Mouse (Mus musculus): ENCODE measurements at regions not wholly inside any gene's neighbourhood (a gene's known extent, or its start where the extent isn't known, plus 50 kb on each side); places are given as distances from the start of the nearest gene placed in this dataset.
A peak's percentile ranks its signal among the peaks of the same experiment; 100 is the strongest.

GRCm38 (mm10) chr2:146565693-146566092 is 53.5 kb upstream of the Ralgapa2 start:
- no peaks in the 10 kb centered on the region for H3K27me3 ChIP-seq (replicated peaks)
- no peaks in the 10 kb centered on the region for H3K36me3 ChIP-seq
- ATAC-seq (ENCODE audit: insufficient read depth, low FRiP score, low read depth), result no peak
- 38% methylated on average over 6 of the region's 6 CpGs for WGBS
- H3K4me2 ChIP-seq, result no peak overlapping the region
- no peak overlapping the region for H3K9ac ChIP-seq
- no peaks in the 10 kb centered on the region for H3K9me3 ChIP-seq
- H3K27ac ChIP-seq, result no peak overlapping the region
- no peak overlapping the region for H3K4me3 ChIP-seq (replicated peaks)
- H3K4me1 ChIP-seq, result no peaks in the 10 kb centered on the region

GRCm38 (mm10) chr2:146568171-146568842 is 56.2 kb upstream of the Ralgapa2 start:
- H3K27me3 ChIP-seq (replicated peaks), result no peaks in the 10 kb centered on the region
- no peaks in the 10 kb centered on the region for H3K4me1 ChIP-seq
- H3K4me3 ChIP-seq (replicated peaks), result no peak overlapping the region
- H3K27ac ChIP-seq, result no peak overlapping the region
- no peak overlapping the region for H3K4me2 ChIP-seq
- no peak overlapping the region for H3K9ac ChIP-seq
- WGBS, result 59% methylated on average over 11 of the region's 11 CpGs
- H3K9me3 ChIP-seq, result no peaks in the 10 kb centered on the region
- ATAC-seq (ENCODE audit: insufficient read depth, low FRiP score, low read depth), result peak; percentile 45; the same call in 1 of the 2 replicates
- no peaks in the 10 kb centered on the region for H3K36me3 ChIP-seq

GRCm38 (mm10) chr2:146571036-146571435 is 58.9 kb upstream of the Ralgapa2 start:
- Histone ChIP-seq H3K4me3 (replicated peaks) (no peak overlapping the region), H3K36me3 (no peaks in the 10 kb centered on the region), H3K27me3 (replicated peaks) (no peaks in the 10 kb centered on the region), H3K27ac (no peak overlapping the region), H3K4me1 (no peaks in the 10 kb centered on the region), H3K4me2 (no peak overlapping the region), H3K9me3 (no peaks in the 10 kb centered on the region), H3K9ac (no peak overlapping the region)
- no peak for ATAC-seq (ENCODE audit: insufficient read depth, low FRiP score, low read depth)
- WGBS, result 85% methylated on average over 11 of the region's 11 CpGs

- Histone ChIP-seq H3K36me3 (no peaks in the 10 kb centered on the region), H3K4me3 (replicated peaks) (no peak overlapping the region), H3K4me2 (no peak overlapping the region), H3K9ac (no peak overlapping the region), H3K4me1 (no peaks in the 10 kb centered on the region), H3K9me3 (no peaks in the 10 kb centered on the region), H3K27me3 (replicated peaks) (no peaks in the 10 kb centered on the region), H3K27ac (no peak overlapping the region)
- 86% methylated on average over 9 of the region's 9 CpGs for WGBS
- no peak for ATAC-seq (ENCODE audit: insufficient read depth, low FRiP score, low read depth)
These were observed 59.7 kb upstream of the Ralgapa2 start for GRCm38 (mm10) chr2:146571857-146572256.

- no peak for ATAC-seq (ENCODE audit: insufficient read depth, low FRiP score, low read depth)
- H3K4me3 ChIP-seq (replicated peaks), result no peak overlapping the region
- WGBS, result 53% methylated on average over 3 of the region's 3 CpGs
- H3K27me3 ChIP-seq (replicated peaks), result no peaks in the 10 kb centered on the region
- no peak overlapping the region for H3K4me2 ChIP-seq
- H3K4me1 ChIP-seq, result no peaks in the 10 kb centered on the region
- H3K36me3 ChIP-seq, result no peaks in the 10 kb centered on the region
- no peaks in the 10 kb centered on the region for H3K9me3 ChIP-seq
- 0 out of 2 replicates have a peak overlapping the region, but pooled peaks have one; percentile 28 for H3K27ac ChIP-seq
- H3K9ac ChIP-seq, result no peak overlapping the region
These were observed 63.6 kb upstream of the Ralgapa2 start for GRCm38 (mm10) chr2:146575610-146576297.

GRCm38 (mm10) chr2:146576298-146576905 is 64.3 kb upstream of the Ralgapa2 start:
- no peak overlapping the region for H3K4me2 ChIP-seq
- 0 out of 2 replicates have a peak, but pooled peaks have one; percentile 7 for ATAC-seq (ENCODE audit: insufficient read depth, low FRiP score, low read depth)
- 36% methylated on average over 4 of the region's 4 CpGs for WGBS

GRCm38 (mm10) chr2:146577096-146577495 is 65.0 kb upstream of the Ralgapa2 start:
- WGBS, result 44% methylated on average over 3 of the region's 3 CpGs
- H3K4me1 ChIP-seq, result no peaks in the 10 kb centered on the region
- no peak overlapping the region for H3K4me2 ChIP-seq
- no peak overlapping the region for H3K9ac ChIP-seq
- H3K27me3 ChIP-seq (replicated peaks), result no peaks in the 10 kb centered on the region
- no peaks in the 10 kb centered on the region for H3K9me3 ChIP-seq
- ATAC-seq (ENCODE audit: insufficient read depth, low FRiP score, low read depth), result peak; percentile 76; the same call in 1 of the 2 replicates
- H3K4me3 ChIP-seq (replicated peaks), result no peak overlapping the region
- H3K27ac ChIP-seq, result 0 out of 2 replicates have a peak overlapping the region, but pooled peaks have one; percentile 11
- no peaks in the 10 kb centered on the region for H3K36me3 ChIP-seq

More at GRCm38 (mm10) chr2:146576298-146576905, 64.3 kb upstream of the Ralgapa2 start:
- H3K27me3 ChIP-seq (replicated peaks), result no peaks in the 10 kb centered on the region
- no peaks in the 10 kb centered on the region for H3K9me3 ChIP-seq
- H3K36me3 ChIP-seq, result no peaks in the 10 kb centered on the region
- H3K4me3 ChIP-seq (replicated peaks), result no peak overlapping the region
- 0 out of 2 replicates have a peak overlapping the region, but pooled peaks have one; percentile 28 for H3K27ac ChIP-seq
- H3K9ac ChIP-seq, result no peak overlapping the region
- H3K4me1 ChIP-seq, result no peaks in the 10 kb centered on the region

- Histone ChIP-seq H3K27ac (no peak overlapping the region), H3K4me3 (replicated peaks) (no peak overlapping the region), H3K9me3 (no peaks in the 10 kb centered on the region), H3K27me3 (replicated peaks) (no peaks in the 10 kb centered on the region), H3K36me3 (no peaks in the 10 kb centered on the region), H3K4me1 (no peaks in the 10 kb centered on the region), H3K4me2 (no peak overlapping the region), H3K9ac (no peak overlapping the region)
- ATAC-seq (ENCODE audit: insufficient read depth, low FRiP score, low read depth), result no peak
- 84% methylated on average over 3 of the region's 3 CpGs for WGBS
These were observed 69.1 kb upstream of the Ralgapa2 start for GRCm38 (mm10) chr2:146581220-146581619.

GRCm38 (mm10) chr2:146583807-146584388 is 71.8 kb upstream of the Ralgapa2 start:
- no peak overlapping the region for H3K9ac ChIP-seq
- no peak overlapping the region for H3K4me2 ChIP-seq
- H3K36me3 ChIP-seq, result no peaks in the 10 kb centered on the region
- no peaks in the 10 kb centered on the region for H3K27me3 ChIP-seq (replicated peaks)
- no peaks in the 10 kb centered on the region for H3K4me1 ChIP-seq
- H3K27ac ChIP-seq, result no peak overlapping the region
- no peak for ATAC-seq (ENCODE audit: insufficient read depth, low FRiP score, low read depth)
- no peak overlapping the region for H3K4me3 ChIP-seq (replicated peaks)
- H3K9me3 ChIP-seq, result no peaks in the 10 kb centered on the region

- Histone ChIP-seq H3K36me3 (no peaks in the 10 kb centered on the region), H3K4me1 (no peaks in the 10 kb centered on the region), H3K27me3 (replicated peaks) (no peaks in the 10 kb centered on the region), H3K4me2 (no peak overlapping the region), H3K9ac (no peak overlapping the region), H3K9me3 (no peaks in the 10 kb centered on the region), H3K4me3 (replicated peaks) (no peak overlapping the region), H3K27ac (no peak overlapping the region)
- ATAC-seq (ENCODE audit: insufficient read depth, low FRiP score, low read depth), result no peak
- WGBS, result 69% methylated on average over 1 of the region's 1 CpGs
These were observed 74.2 kb upstream of the Ralgapa2 start for GRCm38 (mm10) chr2:146586381-146586780.

GRCm38 (mm10) chr2:146586981-146587380 is 74.8 kb upstream of the Ralgapa2 start:
- Histone ChIP-seq H3K9me3 (no peaks in the 10 kb centered on the region), H3K4me1 (no peaks in the 10 kb centered on the region), H3K4me2 (no peak overlapping the region), H3K4me3 (replicated peaks) (no peak overlapping the region), H3K9ac (no peak overlapping the region), H3K27me3 (replicated peaks) (no peaks in the 10 kb centered on the region), H3K36me3 (no peaks in the 10 kb centered on the region), H3K27ac (no peak overlapping the region)
- 66% methylated on average over 3 of the region's 3 CpGs for WGBS
- ATAC-seq (ENCODE audit: insufficient read depth, low FRiP score, low read depth), result no peak

- H3K36me3 ChIP-seq, result no peaks in the 10 kb centered on the region
- no peaks in the 10 kb centered on the region for H3K27me3 ChIP-seq (replicated peaks)
- H3K4me1 ChIP-seq, result no peaks in the 10 kb centered on the region
- H3K4me3 ChIP-seq (replicated peaks), result no peak overlapping the region
- H3K9ac ChIP-seq, result no peak overlapping the region
- no peak for ATAC-seq (ENCODE audit: insufficient read depth, low FRiP score, low read depth)
- no peak overlapping the region for H3K4me2 ChIP-seq
- WGBS, result 79% methylated on average over 3 of the region's 3 CpGs
- H3K27ac ChIP-seq, result no peak overlapping the region
- H3K9me3 ChIP-seq, result no peaks in the 10 kb centered on the region
These were observed 77.7 kb upstream of the Ralgapa2 start for GRCm38 (mm10) chr2:146589860-146590259.

Data from stomach, embryonic 15.5 days (tissue).